Mouse (Mus musculus): ENCODE measurements around the gene Mast4. TPM values are rescaled to one million over a fixed set of nuclear protein-coding genes. Genes with fewer than 3 reads are reported as not detected.

Mast4 gene
- total and polyA plus RNA-seq, 3 experiments: 0.99 to 7.4 (median 6.1) TPM

GRCm38 (mm10) chr13:102693341-102693801 lies 640.9 kb downstream of the Mast4 start, which contains the start of gene Cd180 (continued):
- TF ChIP-seq MEF2A (IDR thresholded peaks at IDR 0.05; ENCODE audit: borderline replicate concordance, low read depth, low read length): peak; percentile 100
- peak; percentile 54; the same call in 1 of the 2 replicates for TF ChIP-seq ZKSCAN1 (IDR thresholded peaks at IDR 0.05; ENCODE audit: borderline replicate concordance, low read depth, low read length)
- peak; percentile 84 for TF ChIP-seq ZMIZ1 (IDR thresholded peaks at IDR 0.05; ENCODE audit: low read depth, low read length)
- TF ChIP-seq NRF1 (IDR thresholded peaks at IDR 0.05; ENCODE audit: low read depth, low read length): peak; percentile 48; the same call in 1 of the 2 replicates
- peak; percentile 92 for TF ChIP-seq SIN3A (IDR thresholded peaks at IDR 0.05; ENCODE audit: low read length)
- TF ChIP-seq MAX (IDR thresholded peaks at IDR 0.05; ENCODE audit: low read length): peak; percentile 88
- no peak for TF ChIP-seq USF2 (conservative IDR thresholded peaks at IDR 0.05; ENCODE audit: low read depth, low read length)
- TF ChIP-seq MAFK (IDR thresholded peaks at IDR 0.05; ENCODE audit: insufficient replicate concordance, low read length): peak; percentile 86
- peak; percentile 95; the same call in 1 of the 2 replicates for TF ChIP-seq RCOR1 (conservative IDR thresholded peaks at IDR 0.05; ENCODE audit: low read depth, low read length)
- TF ChIP-seq CTCF (conservative IDR thresholded peaks at IDR 0.05 in 1 of 2, IDR thresholded peaks at IDR 0.05 in 1 of 2; ENCODE audit: low read depth in 2 of 2, low read length in 2 of 2): no peak
- peak; percentile 71; the same call in 1 of the 2 replicates for TF ChIP-seq CHD2 (IDR thresholded peaks at IDR 0.05; ENCODE audit: low read length)
- peak; percentile 84; the same call in 1 of the 2 replicates for TF ChIP-seq NELFE (IDR thresholded peaks at IDR 0.05; ENCODE audit: low read depth, low read length)

- Histone ChIP-seq H3K4me3 (replicated peaks in 1 of 3; ENCODE audit: low read depth in 2 of 3, low read length in 2 of 3, poor library complexity in 1 of 3) (no peak overlapping the region), H3K27me3 (replicated peaks) (no peaks in the 10 kb centered on the region), H3K4me2 (ENCODE audit: insufficient read depth, low read depth, poor library complexity, severe bottlenecking) (peak overlapping the region; percentile 97), H3K79me2 (replicated peaks; ENCODE audit: control insufficient read depth, extremely low read depth, insufficient read depth, poor library complexity, severe bottlenecking) (peaks cover 30% of the 10 kb centered on the region), H3K36me3 (replicated peaks in 1 of 2; ENCODE audit: control insufficient read depth in 1 of 2, insufficient read depth in 1 of 2, low read length in 1 of 2) (peaks cover 3 to 4% of the 10 kb centered on the region in 2 experiments), H3K9ac (ENCODE audit: insufficient read depth, low read depth) (peak overlapping the region; percentile 100), H3K4me1 (ENCODE audit: control insufficient read depth in 1 of 2, insufficient read depth in 2 of 2) (peaks cover 35 to 56% of the 10 kb centered on the region in 2 experiments), H3K27ac (ENCODE audit: insufficient read depth, low read depth) (peak overlapping the region; percentile 100), H3K9me3 (replicated peaks; ENCODE audit: low read length) (no peaks in the 10 kb centered on the region)
- in situ Hi-C loops (cut with MboI; ENCODE audit: low pct_ligation_motif_present, low pct_unique_long_range_greater_than_20kb, low sequenced_read_pairs) (loop anchor here (5.0 to 10.0 kb wide), 2 partner anchors 36 to 213 kb away; no protein-coding TSS in a partner anchor), dilution Hi-C loops (cut with MboI; ENCODE audit: extremely low pct_ligation_motif_present, extremely low pct_unique_long_range_greater_than_20kb, low sequenced_read_pairs) (no loop called here)
- DNase-seq (ENCODE audit: extremely low read depth): peak; percentile 84
- TF ChIP-seq RAD21 (IDR thresholded peaks at IDR 0.05; ENCODE audit: low read depth, low read length): no peak
- TF ChIP-seq E2F4 (IDR thresholded peaks at IDR 0.05; ENCODE audit: insufficient replicate concordance, low read depth, low read length): no peak
- TF ChIP-seq PAX5 (IDR thresholded peaks at IDR 0.05; ENCODE audit: low read length): no peak
- peak; percentile 42; the same call in 1 of the 2 replicates for TF ChIP-seq ETS1 (conservative IDR thresholded peaks at IDR 0.05; ENCODE audit: low read depth, low read length)
- TF ChIP-seq TCF12 (IDR thresholded peaks at IDR 0.05; ENCODE audit: low read depth, low read length): peak; percentile 49; the same call in 1 of the 2 replicates
- TF ChIP-seq ZMIZ1 (IDR thresholded peaks at IDR 0.05; ENCODE audit: low read depth, low read length): 0 out of 2 replicates have a peak, but pooled peaks have one; percentile 2
- TF ChIP-seq ZKSCAN1 (IDR thresholded peaks at IDR 0.05; ENCODE audit: borderline replicate concordance, low read depth, low read length): no peak
- no peak for TF ChIP-seq CTCF (conservative IDR thresholded peaks at IDR 0.05 in 1 of 2, IDR thresholded peaks at IDR 0.05 in 1 of 2; ENCODE audit: low read depth in 2 of 2, low read length in 2 of 2)
- no peak for TF ChIP-seq RCOR1 (conservative IDR thresholded peaks at IDR 0.05; ENCODE audit: low read depth, low read length)
- TF ChIP-seq USF2 (conservative IDR thresholded peaks at IDR 0.05; ENCODE audit: low read depth, low read length): no peak
- TF ChIP-seq ELF1 (IDR thresholded peaks at IDR 0.05; ENCODE audit: low read depth, low read length): no peak
- no peak for TF ChIP-seq SMC3 (IDR thresholded peaks at IDR 0.05; ENCODE audit: low read depth, low read length)
- no peak for TF ChIP-seq ZNF384 (IDR thresholded peaks at IDR 0.05; ENCODE audit: low read depth, low read length)
- peak; percentile 62; the same call in 1 of the 2 replicates for TF ChIP-seq NELFE (IDR thresholded peaks at IDR 0.05; ENCODE audit: low read depth, low read length)
- TF ChIP-seq KAT2A (IDR thresholded peaks at IDR 0.05; ENCODE audit: insufficient replicate concordance, low read length): no peak
- TF ChIP-seq EP300 (IDR thresholded peaks at IDR 0.05; ENCODE audit: low read length): peak; percentile 51; the same call in 1 of the 2 replicates
- no peak for TF ChIP-seq ZC3H11A (IDR thresholded peaks at IDR 0.05; ENCODE audit: low read depth, low read length)
- no peak for TF ChIP-seq UBTF (IDR thresholded peaks at IDR 0.05; ENCODE audit: low read depth, low read length)
- TF ChIP-seq CHD2 (IDR thresholded peaks at IDR 0.05; ENCODE audit: low read length): no peak
- no peak for TF ChIP-seq NRF1 (IDR thresholded peaks at IDR 0.05; ENCODE audit: low read depth, low read length)
- TF ChIP-seq POLR2A (IDR thresholded peaks at IDR 0.05; ENCODE audit: low read depth, low read length): peak; percentile 33; the same call in 1 of the 2 replicates
- TF ChIP-seq HCFC1 (IDR thresholded peaks at IDR 0.05; ENCODE audit: low read depth, low read length): no peak
- TF ChIP-seq JUN (IDR thresholded peaks at IDR 0.05; ENCODE audit: insufficient read depth, low read depth, low read length): no peak
- TF ChIP-seq BHLHE40 (IDR thresholded peaks at IDR 0.05; ENCODE audit: low read depth, low read length): no peak
- TF ChIP-seq MAX (IDR thresholded peaks at IDR 0.05; ENCODE audit: low read length): 0 out of 2 replicates have a peak, but pooled peaks have one; percentile 24
- no peak for TF ChIP-seq SIN3A (IDR thresholded peaks at IDR 0.05; ENCODE audit: low read length)
- peak; percentile 92 for TF ChIP-seq TBP (conservative IDR thresholded peaks at IDR 0.05; ENCODE audit: low read depth, low read length)
- TF ChIP-seq GABPA (IDR thresholded peaks at IDR 0.05; ENCODE audit: insufficient replicate concordance, low read depth, low read length): no peak
- no peak for TF ChIP-seq JUND (conservative IDR thresholded peaks at IDR 0.05; ENCODE audit: low read depth, low read length)
- TF ChIP-seq MXI1 (IDR thresholded peaks at IDR 0.05; ENCODE audit: low read depth, low read length): no peak
Observed at GRCm38 (mm10) chr13:102691408-102692150, 642.7 kb downstream of the Mast4 start.

All from CH12.LX (cell line).